Mouse (Mus musculus): ENCODE measurements around the gene Gm4553. TPM values are rescaled to one million over a fixed set of nuclear protein-coding genes. Genes with fewer than 3 reads are reported as not detected.
"Not testable (repeated sequence)": the region's sequence is repeated elsewhere in the genome, so short reads cannot be mapped to it uniquely, and the experiment has no call there.

The Gm4553 gene
- not detected in 2 replicates for polyA plus RNA-seq (2014; fragmentation: Nextera tagmentation; extraction: Ambion mirVana)

DNA sequence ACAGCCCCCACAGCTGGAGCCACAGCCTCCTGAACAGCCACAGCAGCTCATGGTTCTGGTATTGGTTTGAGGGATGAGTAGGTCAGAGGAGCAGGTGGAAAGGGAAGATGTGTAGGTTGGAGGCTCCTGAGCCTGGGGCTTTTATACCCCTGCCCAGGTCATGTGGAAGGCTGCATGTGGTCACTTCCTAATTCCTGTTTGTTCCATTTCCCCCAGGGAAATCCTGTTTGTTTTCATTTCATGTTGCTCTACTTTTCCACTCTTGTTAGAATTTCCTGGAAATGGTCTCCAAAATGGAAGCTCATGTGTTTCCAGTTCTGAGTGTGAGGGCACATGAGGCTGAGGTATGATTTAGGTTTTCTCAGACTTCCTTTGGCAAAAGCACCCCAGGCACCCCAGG lies at the start of gene Gm4553:
Gene Gm4553 (minus strand): TSS at position 101 of the 400 bp plus-strand sequence.
- ATAC-seq (replicated peaks; ENCODE audit: low FRiP score); DNase-seq (ENCODE audit: low spot score); H3K4me2 ChIP-seq (ENCODE audit: low read depth, low read length, severe bottlenecking): not testable (repeated sequence)

DNA sequence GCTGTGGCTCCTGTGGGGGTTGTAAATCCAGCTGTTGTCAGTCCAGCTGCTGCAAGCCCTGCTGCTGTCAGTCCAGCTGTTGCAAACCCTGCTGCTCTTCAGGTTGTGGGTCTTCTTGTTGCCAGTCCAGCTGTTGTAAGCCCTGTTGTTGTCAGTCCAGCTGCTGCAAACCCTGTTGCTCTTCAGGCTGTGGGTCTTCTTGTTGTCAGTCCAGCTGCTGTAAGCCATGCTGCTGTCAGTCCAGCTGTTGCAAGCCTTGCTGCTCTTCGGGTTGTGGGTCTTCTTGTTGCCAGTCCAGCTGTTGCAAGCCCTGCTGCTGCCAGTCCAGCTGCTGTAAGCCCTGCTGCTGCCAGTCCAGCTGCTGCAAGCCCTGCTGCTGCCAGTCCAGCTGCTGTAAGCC lies 46.6 kb upstream of the Gm4553 start:
- not testable (repeated sequence) for H3K4me1 ChIP-seq (replicated peaks; ENCODE audit: control insufficient read depth, insufficient read depth, low read length); H3K9ac ChIP-seq (ENCODE audit: low read length); ATAC-seq (replicated peaks; ENCODE audit: low FRiP score); H3K4me2 ChIP-seq (ENCODE audit: low read depth, low read length, severe bottlenecking); H3K27me3 ChIP-seq (ENCODE audit: control insufficient read depth, insufficient read depth, low read length); H3K36me3 ChIP-seq (ENCODE audit: control insufficient read depth, insufficient read depth, low read length); DNase-seq (ENCODE audit: low spot score); H3K27ac ChIP-seq (ENCODE audit: low read depth, low read length); H3K4me3 ChIP-seq (ENCODE audit: low read depth, low read length); H3K9me3 ChIP-seq (ENCODE audit: control insufficient read depth, low read length)
- WGBS = 64% methylated on average over 1 of the region's 1 CpGs

More for the DNA sequence above, at the start of gene Gm4553:
- H3K4me3 ChIP-seq (ENCODE audit: low read depth, low read length); H3K4me1 ChIP-seq (replicated peaks; ENCODE audit: control insufficient read depth, insufficient read depth, low read length); H3K9me3 ChIP-seq (ENCODE audit: control insufficient read depth, low read length); H3K36me3 ChIP-seq (ENCODE audit: control insufficient read depth, insufficient read depth, low read length); H3K9ac ChIP-seq (ENCODE audit: low read length); H3K27me3 ChIP-seq (ENCODE audit: control insufficient read depth, insufficient read depth, low read length); H3K27ac ChIP-seq (ENCODE audit: low read depth, low read length): not testable (repeated sequence)

DNA sequence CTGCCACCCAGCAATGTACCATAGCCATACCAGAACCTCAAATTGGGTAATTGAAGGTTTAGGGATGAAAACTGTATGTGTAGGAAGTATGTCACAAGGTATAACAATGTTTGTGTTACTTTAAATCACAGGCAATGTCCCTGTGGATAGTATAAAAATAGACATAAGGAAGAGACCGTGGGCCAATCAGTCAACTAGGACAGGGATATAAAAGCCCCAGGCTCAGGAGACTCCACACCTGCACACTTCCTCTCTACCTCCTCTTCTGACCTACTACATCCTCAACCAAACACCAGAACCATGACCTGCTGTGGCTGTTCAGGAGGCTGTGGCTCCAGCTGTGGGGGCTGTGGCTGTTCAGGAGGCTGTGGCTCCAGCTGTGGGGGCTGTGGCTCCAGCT lies 46.0 kb upstream of the Gm4553 start, which contains the start of gene Gm7579:
Gene Gm7579 (plus strand): TSS at position 301 of the 400 bp plus-strand sequence.
- Histone ChIP-seq H3K4me2 (ENCODE audit: low read depth, low read length, severe bottlenecking) (no peak within 1 kb of the TSS), H3K9me3 (ENCODE audit: control insufficient read depth, low read length) (no peaks in the 10 kb centered on the region), H3K36me3 (ENCODE audit: control insufficient read depth, insufficient read depth, low read length) (no peaks in the 10 kb centered on the region), H3K27ac (ENCODE audit: low read depth, low read length) (no peak within 1 kb of the TSS), H3K4me1 (replicated peaks; ENCODE audit: control insufficient read depth, insufficient read depth, low read length) (no peaks in the 10 kb centered on the region), H3K27me3 (ENCODE audit: control insufficient read depth, insufficient read depth, low read length) (no peaks in the 10 kb centered on the region), H3K9ac (ENCODE audit: low read length) (no peak within 1 kb of the TSS), H3K4me3 (ENCODE audit: low read depth, low read length) (no peak within 1 kb of the TSS)
- 73% methylated on average over 1 of the region's 1 CpGs for WGBS
- ATAC-seq (replicated peaks; ENCODE audit: low FRiP score) = no peak
- no peak for DNase-seq (ENCODE audit: low spot score)

DNA sequence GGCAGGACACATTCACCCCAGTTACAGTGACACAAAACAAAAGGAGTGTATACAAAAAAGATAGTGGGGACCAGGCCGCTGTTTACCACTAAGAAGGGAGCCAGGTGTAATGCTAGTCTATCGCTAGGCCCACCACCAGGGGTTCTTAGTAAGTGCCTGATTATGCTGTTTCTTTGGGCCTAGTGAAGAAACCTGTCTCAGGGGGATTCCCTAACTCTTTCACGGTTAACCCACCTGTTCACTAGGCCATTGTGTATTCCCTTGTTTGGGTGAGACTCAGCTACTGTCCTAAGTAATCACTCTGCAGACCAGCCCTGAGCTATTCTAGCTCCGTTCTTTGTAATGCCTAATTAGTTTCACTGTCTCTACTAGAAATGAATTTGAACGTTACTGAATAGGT lies 41.4 kb upstream of the Gm4553 start:
- H3K36me3 ChIP-seq (ENCODE audit: control insufficient read depth, insufficient read depth, low read length); H3K27me3 ChIP-seq (ENCODE audit: control insufficient read depth, insufficient read depth, low read length); H3K9ac ChIP-seq (ENCODE audit: low read length); H3K4me3 ChIP-seq (ENCODE audit: low read depth, low read length); ATAC-seq (replicated peaks; ENCODE audit: low FRiP score); H3K4me2 ChIP-seq (ENCODE audit: low read depth, low read length, severe bottlenecking); DNase-seq (ENCODE audit: low spot score); H3K27ac ChIP-seq (ENCODE audit: low read depth, low read length); H3K9me3 ChIP-seq (ENCODE audit: control insufficient read depth, low read length); H3K4me1 ChIP-seq (replicated peaks; ENCODE audit: control insufficient read depth, insufficient read depth, low read length): not testable (repeated sequence)
- WGBS = 81% methylated on average over 5 of the region's 5 CpGs

DNA sequence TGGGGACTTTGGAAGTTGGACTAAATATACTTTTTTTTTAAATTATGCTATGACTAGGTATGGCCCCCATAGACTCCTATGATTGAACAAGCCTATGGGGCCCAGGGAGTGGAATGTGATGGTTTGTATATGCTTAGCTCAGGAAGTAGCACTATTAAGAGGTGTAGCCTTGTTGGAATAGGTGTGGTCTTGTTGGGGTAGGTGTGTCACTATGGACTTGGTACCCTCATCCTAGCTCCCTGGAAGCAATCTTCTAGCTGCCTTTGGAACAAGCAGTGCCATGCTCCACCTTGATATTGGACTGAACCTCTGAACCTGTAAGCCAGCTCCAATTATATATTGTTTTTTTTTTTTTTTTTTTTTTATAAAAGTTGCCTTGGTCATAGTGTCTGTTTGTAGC lies 39.9 kb upstream of the Gm4553 start:
- H3K9ac ChIP-seq (ENCODE audit: low read length) = no peak overlapping the region
- H3K4me3 ChIP-seq (ENCODE audit: low read depth, low read length) = no peak overlapping the region
- H3K9me3 ChIP-seq (ENCODE audit: control insufficient read depth, low read length) = no peaks in the 10 kb centered on the region
- no peaks in the 10 kb centered on the region for H3K36me3 ChIP-seq (ENCODE audit: control insufficient read depth, insufficient read depth, low read length)
- ATAC-seq (replicated peaks; ENCODE audit: low FRiP score) = no peak
- H3K4me1 ChIP-seq (replicated peaks; ENCODE audit: control insufficient read depth, insufficient read depth, low read length) = no peaks in the 10 kb centered on the region
- no peak overlapping the region for H3K4me2 ChIP-seq (ENCODE audit: low read depth, low read length, severe bottlenecking)
- H3K27me3 ChIP-seq (ENCODE audit: control insufficient read depth, insufficient read depth, low read length) = no peaks in the 10 kb centered on the region
- no peak overlapping the region for H3K27ac ChIP-seq (ENCODE audit: low read depth, low read length)
- no peak for DNase-seq (ENCODE audit: low spot score)

DNA sequence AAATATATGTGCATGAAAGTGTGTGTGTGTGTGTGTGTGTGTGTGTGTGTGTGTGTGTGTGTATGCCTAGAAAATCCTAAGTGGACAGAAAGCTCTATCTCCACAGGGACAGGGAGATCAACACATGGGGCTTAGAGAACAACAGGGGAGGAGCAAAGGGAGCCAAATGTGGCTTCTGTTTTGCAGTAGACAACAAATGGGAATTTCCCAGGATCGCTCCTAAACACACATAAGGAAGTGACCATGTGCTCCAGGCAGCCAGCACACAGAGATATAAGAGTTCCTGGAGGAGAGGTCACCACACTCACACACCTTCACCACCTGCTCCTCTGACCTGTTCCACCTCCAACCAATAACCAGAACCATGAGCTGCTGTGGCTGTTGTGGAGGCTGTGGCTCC lies 35.5 kb upstream of the Gm4553 start, which contains the start of gene Krtap5-3:
Gene Krtap5-3 (plus strand): TSS at position 301 of the 400 bp plus-strand sequence.
- ATAC-seq (replicated peaks; ENCODE audit: low FRiP score) = no peak
- Histone ChIP-seq H3K4me1 (replicated peaks; ENCODE audit: control insufficient read depth, insufficient read depth, low read length) (no peaks in the 10 kb centered on the region), H3K36me3 (ENCODE audit: control insufficient read depth, insufficient read depth, low read length) (no peaks in the 10 kb centered on the region), H3K27ac (ENCODE audit: low read depth, low read length) (no peak within 1 kb of the TSS), H3K4me2 (ENCODE audit: low read depth, low read length, severe bottlenecking) (no peak within 1 kb of the TSS), H3K27me3 (ENCODE audit: control insufficient read depth, insufficient read depth, low read length) (no peaks in the 10 kb centered on the region), H3K9me3 (ENCODE audit: control insufficient read depth, low read length) (no peaks in the 10 kb centered on the region), H3K9ac (ENCODE audit: low read length) (no peak within 1 kb of the TSS), H3K4me3 (ENCODE audit: low read depth, low read length) (no peak within 1 kb of the TSS)
- 73% methylated on average over 1 of the region's 1 CpGs for WGBS
- DNase-seq (ENCODE audit: low spot score) = no peak

DNA sequence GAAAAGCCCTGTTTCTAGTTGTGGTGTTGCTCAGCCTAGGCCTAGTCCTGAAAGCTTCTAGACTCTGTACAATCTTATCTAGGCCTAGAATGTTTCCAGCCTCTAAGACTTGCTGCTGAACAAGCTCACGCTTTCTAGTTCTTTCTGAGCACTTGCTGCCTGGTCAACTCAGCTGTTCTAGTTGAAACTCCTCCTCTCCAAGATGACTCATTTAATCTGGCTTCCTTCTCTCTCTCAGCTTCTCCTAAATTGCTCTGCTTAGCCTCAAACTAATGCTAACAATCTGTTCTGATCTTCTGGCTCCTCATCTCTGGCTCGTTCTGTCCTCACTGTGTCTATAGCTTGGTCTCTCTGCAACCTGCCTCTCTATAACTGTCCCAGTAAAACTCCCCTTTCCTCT lies 33.2 kb upstream of the Gm4553 start:
- Histone ChIP-seq H3K4me1 (replicated peaks; ENCODE audit: control insufficient read depth, insufficient read depth, low read length) (no peaks in the 10 kb centered on the region), H3K27me3 (ENCODE audit: control insufficient read depth, insufficient read depth, low read length) (no peaks in the 10 kb centered on the region), H3K9ac (ENCODE audit: low read length) (no peak overlapping the region), H3K27ac (ENCODE audit: low read depth, low read length) (no peak overlapping the region), H3K4me2 (ENCODE audit: low read depth, low read length, severe bottlenecking) (no peak overlapping the region), H3K9me3 (ENCODE audit: control insufficient read depth, low read length) (no peaks in the 10 kb centered on the region), H3K36me3 (ENCODE audit: control insufficient read depth, insufficient read depth, low read length) (no peaks in the 10 kb centered on the region), H3K4me3 (ENCODE audit: low read depth, low read length) (no peak overlapping the region)
- ATAC-seq (replicated peaks; ENCODE audit: low FRiP score) = no peak
- no peak for DNase-seq (ENCODE audit: low spot score)
- WGBS = 77% methylated on average over 2 of the region's 2 CpGs

DNA sequence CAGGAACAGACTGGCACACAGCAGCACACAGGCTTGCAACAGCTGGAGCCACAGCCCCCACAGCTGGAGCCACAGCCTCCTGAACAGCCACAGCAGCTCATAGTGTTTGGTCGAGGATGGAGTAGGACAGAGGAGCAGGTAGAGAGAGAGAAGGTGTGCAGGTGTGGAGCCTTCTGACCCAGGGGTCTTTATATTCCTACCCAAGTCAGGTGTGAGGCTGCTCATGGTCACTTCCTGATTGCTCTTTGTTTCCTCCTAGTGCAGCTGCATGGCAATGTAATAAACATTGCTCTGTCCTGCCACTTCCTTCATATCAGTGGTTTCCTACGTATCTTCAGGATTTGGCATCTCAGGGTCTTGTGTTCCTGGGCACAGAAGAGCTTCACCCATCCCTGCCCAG lies 24.8 kb upstream of the Gm4553 start, which contains the start of gene Gm10153:
Gene Gm10153 (minus strand): TSS at position 101 of the 400 bp plus-strand sequence.
- Histone ChIP-seq H3K27me3 (ENCODE audit: control insufficient read depth, insufficient read depth, low read length) (no peaks in the 10 kb centered on the region), H3K36me3 (ENCODE audit: control insufficient read depth, insufficient read depth, low read length) (no peaks in the 10 kb centered on the region), H3K9ac (ENCODE audit: low read length) (no peak within 1 kb of the TSS), H3K27ac (ENCODE audit: low read depth, low read length) (no peak within 1 kb of the TSS), H3K9me3 (ENCODE audit: control insufficient read depth, low read length) (no peaks in the 10 kb centered on the region), H3K4me3 (ENCODE audit: low read depth, low read length) (no peak within 1 kb of the TSS), H3K4me1 (replicated peaks; ENCODE audit: control insufficient read depth, insufficient read depth, low read length) (no peaks in the 10 kb centered on the region), H3K4me2 (ENCODE audit: low read depth, low read length, severe bottlenecking) (no peak within 1 kb of the TSS)
- no peak for ATAC-seq (replicated peaks; ENCODE audit: low FRiP score)
- 62% methylated on average over 2 of the region's 2 CpGs for WGBS
- no peak for DNase-seq (ENCODE audit: low spot score)

DNA sequence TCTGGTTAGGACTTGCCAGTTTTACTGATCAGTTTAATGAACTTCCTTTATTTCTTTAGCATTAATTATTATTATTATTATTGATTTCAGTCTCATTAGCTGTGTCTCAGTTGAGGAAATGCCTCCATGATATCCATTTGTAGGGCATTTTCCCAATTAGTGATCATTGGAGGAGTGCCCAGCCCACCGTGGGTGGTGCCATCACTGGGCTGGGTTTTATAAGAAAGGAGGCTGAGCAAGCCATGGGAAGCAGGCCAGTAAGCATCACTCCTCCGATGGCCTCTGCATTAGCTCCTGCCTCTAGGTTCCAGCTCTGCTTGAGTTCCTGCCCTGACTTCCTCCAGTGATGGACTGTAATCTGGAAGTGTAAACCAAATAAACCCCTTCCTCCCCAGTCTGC lies 22.6 kb upstream of the Gm4553 start:
- H3K9me3 ChIP-seq (ENCODE audit: control insufficient read depth, low read length) = no peaks in the 10 kb centered on the region
- ATAC-seq (replicated peaks; ENCODE audit: low FRiP score) = no peak
- DNase-seq (ENCODE audit: low spot score) = no peak
- no peak overlapping the region for H3K27ac ChIP-seq (ENCODE audit: low read depth, low read length)
- H3K27me3 ChIP-seq (ENCODE audit: control insufficient read depth, insufficient read depth, low read length) = no peaks in the 10 kb centered on the region
- no peak overlapping the region for H3K4me2 ChIP-seq (ENCODE audit: low read depth, low read length, severe bottlenecking)
- no peaks in the 10 kb centered on the region for H3K36me3 ChIP-seq (ENCODE audit: control insufficient read depth, insufficient read depth, low read length)
- no peaks in the 10 kb centered on the region for H3K4me1 ChIP-seq (replicated peaks; ENCODE audit: control insufficient read depth, insufficient read depth, low read length)
- H3K9ac ChIP-seq (ENCODE audit: low read length) = no peak overlapping the region
- 69% methylated on average over 2 of the region's 2 CpGs for WGBS
- no peak overlapping the region for H3K4me3 ChIP-seq (ENCODE audit: low read depth, low read length)

All from forebrain, embryonic 11.5 days (tissue).